Mouse (Mus musculus): Measurements from ENCODE around the gene Ipp.

DNA sequence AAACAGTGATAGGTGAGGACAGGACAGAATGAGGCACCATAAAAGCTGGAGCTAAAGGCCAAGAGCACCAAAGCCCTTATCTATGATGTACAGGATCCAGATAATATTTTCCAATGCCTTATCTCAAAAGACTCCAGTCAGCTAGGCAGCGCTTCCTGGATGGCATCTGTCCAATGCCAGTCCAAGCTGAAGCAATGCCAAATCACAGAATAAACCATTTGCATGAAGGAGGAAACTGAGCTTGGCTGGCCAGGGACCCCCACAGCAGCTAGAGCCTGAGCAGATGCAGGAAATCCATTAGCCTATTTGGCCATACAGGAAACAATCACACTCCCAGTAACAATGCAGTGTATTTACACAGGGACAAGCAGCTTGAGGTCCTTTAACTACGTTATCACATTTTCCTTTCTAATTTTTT is 16.2 kb upstream of the Ipp start:
- no peak for TF ChIP-seq ZC3H11A (IDR thresholded peaks at IDR 0.05; ENCODE audit: borderline replicate concordance, low read depth, low read length)
- no peak for TF ChIP-seq ZNF384 (IDR thresholded peaks at IDR 0.05; ENCODE audit: low read depth, low read length)
- TF ChIP-seq MAFK (IDR thresholded peaks at IDR 0.05; ENCODE audit: insufficient read depth, low read depth, low read length): no peak
- TF ChIP-seq HCFC1 (IDR thresholded peaks at IDR 0.05; ENCODE audit: borderline replicate concordance, insufficient read depth, low read length): no peak

Measured in ES-E14 (cell line).